Mouse (Mus musculus): ENCODE data around the gene Castor1. TPM values are rescaled to one million over a fixed set of nuclear protein-coding genes. Genes with fewer than 3 reads are reported as not detected.

Castor1 gene
- polyA plus RNA-seq, 1 experiment from 2014 or later = 2.1 TPM

- Histone ChIP-seq H3K9me3 (ENCODE audit: control insufficient read depth, low read length) (peaks cover 5% of the 10 kb centered on the region; the same call in 1 of the 2 replicates), H3K36me3 (ENCODE audit: control insufficient read depth, insufficient read depth, low read length) (peaks cover 53% of the 10 kb centered on the region)
- 95% methylated on average over 14 of the region's 14 CpGs for WGBS
These were observed 3.5 kb upstream of the Castor1 start for GRCm38 (mm10) chr11:4214572-4214971.

GRCm38 (mm10) chr11:4215061-4215460, 3.0 kb upstream of the Castor1 start:
- Histone ChIP-seq H3K9me3 (ENCODE audit: control insufficient read depth, low read length) (peaks cover 5% of the 10 kb centered on the region; the same call in 1 of the 2 replicates), H3K36me3 (ENCODE audit: control insufficient read depth, insufficient read depth, low read length) (peaks cover 49% of the 10 kb centered on the region), H3K27ac (replicated peaks; ENCODE audit: low read depth, low read length) (no peak overlapping the region), H3K9ac (replicated peaks; ENCODE audit: low read length) (no peak overlapping the region), H3K4me1 (ENCODE audit: control insufficient read depth, insufficient read depth, low read length) (peaks cover 8% of the 10 kb centered on the region; the same call in 1 of the 2 replicates), H3K4me3 (replicated peaks; ENCODE audit: low read depth, low read length) (no peak overlapping the region), H3K4me2 (ENCODE audit: low read length) (no peak overlapping the region), H3K27me3 (ENCODE audit: control insufficient read depth, insufficient read depth, low read length) (peaks cover 15% of the 10 kb centered on the region)
- 89% methylated on average over 10 of the region's 10 CpGs for WGBS
- ATAC-seq (ENCODE audit: low FRiP score, low TSS enrichment) (no peak), DNase-seq (no peak)

More at GRCm38 (mm10) chr11:4214572-4214971, 3.5 kb upstream of the Castor1 start:
- DNase-seq (no peak), ATAC-seq (ENCODE audit: low FRiP score, low TSS enrichment) (no peak)
- peaks cover 15% of the 10 kb centered on the region for H3K27me3 ChIP-seq (ENCODE audit: control insufficient read depth, insufficient read depth, low read length)
- H3K9ac ChIP-seq (replicated peaks; ENCODE audit: low read length) = no peak overlapping the region
- H3K4me2 ChIP-seq (ENCODE audit: low read length) = no peak overlapping the region
- peaks cover 8% of the 10 kb centered on the region; the same call in 1 of the 2 replicates for H3K4me1 ChIP-seq (ENCODE audit: control insufficient read depth, insufficient read depth, low read length)
- H3K4me3 ChIP-seq (replicated peaks; ENCODE audit: low read depth, low read length) = no peak overlapping the region
- H3K27ac ChIP-seq (replicated peaks; ENCODE audit: low read depth, low read length) = no peak overlapping the region

GRCm38 (mm10) chr11:4216248-4217000, 1.6 kb upstream of the Castor1 start:
- Histone ChIP-seq H3K4me1 (ENCODE audit: control insufficient read depth, insufficient read depth, low read length) (peaks cover 8% of the 10 kb centered on the region; the same call in 1 of the 2 replicates), H3K36me3 (ENCODE audit: control insufficient read depth, insufficient read depth, low read length) (peaks cover 40% of the 10 kb centered on the region), H3K27ac (replicated peaks; ENCODE audit: low read depth, low read length) (no peak overlapping the region), H3K9ac (replicated peaks; ENCODE audit: low read length) (no peak overlapping the region), H3K9me3 (ENCODE audit: control insufficient read depth, low read length) (peaks cover 5% of the 10 kb centered on the region; the same call in 1 of the 2 replicates), H3K4me2 (ENCODE audit: low read length) (no peak overlapping the region), H3K4me3 (replicated peaks; ENCODE audit: low read depth, low read length) (no peak overlapping the region), H3K27me3 (ENCODE audit: control insufficient read depth, insufficient read depth, low read length) (peaks cover 18% of the 10 kb centered on the region)
- ATAC-seq (ENCODE audit: low FRiP score, low TSS enrichment) = no peak
- no peak for DNase-seq
- WGBS = 78% methylated on average over 9 of the region's 9 CpGs

GRCm38 (mm10) chr11:4218637-4219036, 612 bp downstream of the Castor1 start:
- DNase-seq (no peak), ATAC-seq (ENCODE audit: low FRiP score, low TSS enrichment) (no peak)
- H3K27me3 ChIP-seq (ENCODE audit: control insufficient read depth, insufficient read depth, low read length) = peaks cover 18% of the 10 kb centered on the region
- peaks cover 5% of the 10 kb centered on the region; the same call in 1 of the 2 replicates for H3K9me3 ChIP-seq (ENCODE audit: control insufficient read depth, low read length)
- WGBS = 5% methylated on average over 6 of the region's 6 CpGs
- H3K9ac ChIP-seq (replicated peaks; ENCODE audit: low read length) = peak overlapping the region; percentile 37; the same call in 1 of the 2 replicates
- H3K4me1 ChIP-seq (ENCODE audit: control insufficient read depth, insufficient read depth, low read length) = peaks cover 8% of the 10 kb centered on the region; the same call in 1 of the 2 replicates
- peak overlapping the region; percentile 34 for H3K4me3 ChIP-seq (replicated peaks; ENCODE audit: low read depth, low read length)
- peaks cover 18% of the 10 kb centered on the region for H3K36me3 ChIP-seq (ENCODE audit: control insufficient read depth, insufficient read depth, low read length)
- H3K4me2 ChIP-seq (ENCODE audit: low read length) = peak overlapping the region; percentile 64
- H3K27ac ChIP-seq (replicated peaks; ENCODE audit: low read depth, low read length) = no peak overlapping the region

- Histone ChIP-seq H3K4me2 (ENCODE audit: low read length) (no peak overlapping the region), H3K36me3 (ENCODE audit: control insufficient read depth, insufficient read depth, low read length) (peaks cover 11% of the 10 kb centered on the region), H3K9ac (replicated peaks; ENCODE audit: low read length) (no peak overlapping the region), H3K4me1 (ENCODE audit: control insufficient read depth, insufficient read depth, low read length) (peaks cover 8% of the 10 kb centered on the region; the same call in 1 of the 2 replicates), H3K4me3 (replicated peaks; ENCODE audit: low read depth, low read length) (no peak overlapping the region), H3K27ac (replicated peaks; ENCODE audit: low read depth, low read length) (no peak overlapping the region), H3K27me3 (ENCODE audit: control insufficient read depth, insufficient read depth, low read length) (peaks cover 18% of the 10 kb centered on the region), H3K9me3 (ENCODE audit: control insufficient read depth, low read length) (peaks cover 5% of the 10 kb centered on the region; the same call in 1 of the 2 replicates)
- peak; percentile 81 for DNase-seq
- 5% methylated on average over 2 of the region's 2 CpGs for WGBS
- ATAC-seq (ENCODE audit: low FRiP score, low TSS enrichment) = no peak
These were observed 1.3 kb downstream of the Castor1 start for GRCm38 (mm10) chr11:4219317-4219751.

GRCm38 (mm10) chr11:4219908-4220307, 1.9 kb downstream of the Castor1 start:
- Histone ChIP-seq H3K36me3 (ENCODE audit: control insufficient read depth, insufficient read depth, low read length) (peaks cover 6% of the 10 kb centered on the region), H3K4me1 (ENCODE audit: control insufficient read depth, insufficient read depth, low read length) (peaks cover 8% of the 10 kb centered on the region; the same call in 1 of the 2 replicates), H3K4me3 (replicated peaks; ENCODE audit: low read depth, low read length) (no peak overlapping the region), H3K4me2 (ENCODE audit: low read length) (no peak overlapping the region), H3K9ac (replicated peaks; ENCODE audit: low read length) (no peak overlapping the region), H3K27ac (replicated peaks; ENCODE audit: low read depth, low read length) (no peak overlapping the region), H3K9me3 (ENCODE audit: control insufficient read depth, low read length) (peaks cover 5% of the 10 kb centered on the region; the same call in 1 of the 2 replicates), H3K27me3 (ENCODE audit: control insufficient read depth, insufficient read depth, low read length) (peaks cover 18% of the 10 kb centered on the region)
- WGBS = 63% methylated on average over 9 of the region's 9 CpGs
- no peak for ATAC-seq (ENCODE audit: low FRiP score, low TSS enrichment)
- DNase-seq = no peak

- Histone ChIP-seq H3K4me3 (replicated peaks; ENCODE audit: low read depth, low read length) (no peak overlapping the region), H3K9me3 (ENCODE audit: control insufficient read depth, low read length) (peaks cover 5% of the 10 kb centered on the region; the same call in 1 of the 2 replicates), H3K36me3 (ENCODE audit: control insufficient read depth, insufficient read depth, low read length) (no peaks in the 10 kb centered on the region), H3K4me2 (ENCODE audit: low read length) (no peak overlapping the region), H3K27me3 (ENCODE audit: control insufficient read depth, insufficient read depth, low read length) (peaks cover 18% of the 10 kb centered on the region), H3K27ac (replicated peaks; ENCODE audit: low read depth, low read length) (no peak overlapping the region), H3K9ac (replicated peaks; ENCODE audit: low read length) (no peak overlapping the region), H3K4me1 (ENCODE audit: control insufficient read depth, insufficient read depth, low read length) (peaks cover 8% of the 10 kb centered on the region; the same call in 1 of the 2 replicates)
- DNase-seq (peak; percentile 70), ATAC-seq (ENCODE audit: low FRiP score, low TSS enrichment) (no peak)
- 46% methylated on average over 28 of the region's 28 CpGs for WGBS
These were observed 2.7 kb downstream of the Castor1 start for GRCm38 (mm10) chr11:4220443-4221400.

Measured in midbrain, embryonic 14.5 days (tissue).